Mouse (Mus musculus) intestine, postnatal 0 days (tissue): Measurements from ENCODE around the gene Pip5k1b. TPM values are rescaled to one million over a fixed set of nuclear protein-coding genes. Genes with fewer than 3 reads are reported as not detected.
A peak's percentile ranks its signal among the peaks of the same experiment; 100 is the strongest.

Experiments
- ATAC-seq: fragments of 200-750 bp; cut with Nextera tagmentation; 2 replicates; pipeline ENCODE4 v1.8.0; 2017; ENCODE audit warnings: mild to moderate bottlenecking, moderate TSS enrichment, moderate library complexity
- H3K27ac ChIP-seq: fragments of 300-500 bp; sonication (generic); 2 replicates; pipeline ENCODE4 v1.5.1; 2014; ENCODE audit warnings: mild to moderate bottlenecking, low read depth, low read length, moderate library complexity
- H3K27me3 ChIP-seq: fragments of 300-500 bp; sonication (generic); replicated peaks from 2 replicates; pipeline ENCODE4 v1.6.1; 2014; ENCODE audit warnings: low read length, mixed read lengths; ENCODE audit not compliant: control insufficient read depth, insufficient read depth
- H3K36me3 ChIP-seq: fragments of 300-500 bp; sonication (generic); 2 replicates; pipeline ENCODE4 v1.6.1; 2014; ENCODE audit warnings: mild to moderate bottlenecking, moderate library complexity; ENCODE audit not compliant: control insufficient read depth, insufficient read depth
- H3K4me1 ChIP-seq: fragments of 300-500 bp; sonication (generic); replicated peaks from 2 replicates; pipeline ENCODE4 v1.6.1; 2014; ENCODE audit warnings: antibody characterized with exemption, low read length, mixed read lengths; ENCODE audit not compliant: control insufficient read depth, insufficient read depth
- H3K4me2 ChIP-seq: fragments of 300-500 bp; sonication (generic); replicated peaks from 2 replicates; pipeline ENCODE4 v1.6.1; 2014; ENCODE audit warnings: low read depth, mild to moderate bottlenecking, moderate library complexity
- H3K4me3 ChIP-seq: fragments of 300-500 bp; sonication (generic); 2 replicates; pipeline ENCODE4 v1.5.1; 2014; ENCODE audit warnings: low read depth, low read length
- H3K9ac ChIP-seq: fragments of 300-500 bp; sonication (generic); 2 replicates; pipeline ENCODE4 v1.6.1; 2014; ENCODE audit warnings: mild to moderate bottlenecking, low read depth, low read length
- H3K9me3 ChIP-seq: fragments of 300-500 bp; sonication (generic); 2 replicates; pipeline ENCODE4 v1.6.1; 2016; ENCODE audit warnings: mixed run types; ENCODE audit not compliant: control insufficient read depth
- CTCF ChIP-seq: sonication (generic); IDR thresholded peaks from 2 replicates; pipeline ENCODE4 v1.5.1; 2016; ENCODE audit warnings: low read depth, mild to moderate bottlenecking, control low read depth, antibody characterized with exemption, moderate library complexity
- WGBS: fragments of 180-500 bp; shearing (Covaris S2); extraction: QIAGEN DNeasy Blood & Tissue Kit; methylation state at CpG from one replicate; pipeline ENCODE4 v1.1.7; 2014; 5-methylcytosine and 5-hydroxymethylcytosine counted together
- polyA plus RNA-seq: library from polyadenylated mRNA; unstranded; fragments of >200 nt; fragmentation: Nextera tagmentation; extraction: Ambion mirVana; gene quantifications from 2 replicates; pipeline ENCODE4 v1.2.1, GENCODE M21; 2015

Pip5k1b gene
- polyA plus RNA-seq, 1 experiment from 2014 or later, result 29.4 TPM

- Histone ChIP-seq H3K4me1 (no peaks in the 10 kb centered on the region; the same call in none of the 2 replicates), H3K9me3 (no peaks in the 10 kb centered on the region), H3K27me3 (no peaks in the 10 kb centered on the region), H3K27ac (no peak overlapping the region), H3K9ac (no peak overlapping the region), H3K4me2 (no peak overlapping the region), H3K36me3 (no peaks in the 10 kb centered on the region), H3K4me3 (no peak overlapping the region)
- 86% methylated on average over 10 of the region's 10 CpGs for WGBS
- no peak for TF ChIP-seq CTCF
- no peak for ATAC-seq
These were observed 52.8 kb downstream of the Pip5k1b start for GRCm38 (mm10) chr19:24502736-24503421.

- Histone ChIP-seq H3K9me3 (no peaks in the 10 kb centered on the region), H3K4me2 (no peak overlapping the region), H3K27ac (no peak overlapping the region), H3K36me3 (no peaks in the 10 kb centered on the region), H3K27me3 (no peaks in the 10 kb centered on the region), H3K4me1 (peaks cover 4% of the 10 kb centered on the region; the same call in 1 of the 2 replicates), H3K9ac (no peak overlapping the region), H3K4me3 (no peak overlapping the region)
- TF ChIP-seq CTCF, result no peak
- no peak for ATAC-seq
These were observed 54.1 kb downstream of the Pip5k1b start for GRCm38 (mm10) chr19:24501525-24501924.

- 0 out of 2 replicates have a peak, but pooled peaks have one; percentile 38 for ATAC-seq
These were observed 55.2 kb downstream of the Pip5k1b start for GRCm38 (mm10) chr19:24500431-24500830.

GRCm38 (mm10) chr19:24499291-24499690 is 56.4 kb downstream of the Pip5k1b start:
- no peak for ATAC-seq
- Histone ChIP-seq H3K4me2 (no peak overlapping the region), H3K9me3 (no peaks in the 10 kb centered on the region), H3K27ac (no peak overlapping the region), H3K36me3 (no peaks in the 10 kb centered on the region), H3K27me3 (no peaks in the 10 kb centered on the region), H3K4me1 (peaks cover 4% of the 10 kb centered on the region), H3K9ac (no peak overlapping the region), H3K4me3 (no peak overlapping the region)
- TF ChIP-seq CTCF, result no peak
- 71% methylated on average over 3 of the region's 3 CpGs for WGBS

More at GRCm38 (mm10) chr19:24500431-24500830, 55.2 kb downstream of the Pip5k1b start:
- no peak for TF ChIP-seq CTCF
- Histone ChIP-seq H3K4me3 (no peak overlapping the region), H3K27me3 (no peaks in the 10 kb centered on the region), H3K4me2 (no peak overlapping the region), H3K4me1 (peaks cover 4% of the 10 kb centered on the region; the same call in 1 of the 2 replicates), H3K9me3 (no peaks in the 10 kb centered on the region), H3K36me3 (no peaks in the 10 kb centered on the region), H3K27ac (no peak overlapping the region), H3K9ac (no peak overlapping the region)
- WGBS, result 75% methylated on average over 5 of the region's 5 CpGs

- WGBS, result 70% methylated on average over 4 of the region's 4 CpGs
These were observed 61.8 kb downstream of the Pip5k1b start for GRCm38 (mm10) chr19:24493887-24494286.

GRCm38 (mm10) chr19:24491824-24492223 is 63.8 kb downstream of the Pip5k1b start:
- no peaks in the 10 kb centered on the region for H3K27me3 ChIP-seq
- H3K4me1 ChIP-seq, result peaks cover 5% of the 10 kb centered on the region; the same call in 1 of the 2 replicates
- no peak overlapping the region for H3K4me3 ChIP-seq
- H3K9me3 ChIP-seq, result no peaks in the 10 kb centered on the region
- H3K36me3 ChIP-seq, result no peaks in the 10 kb centered on the region
- H3K27ac ChIP-seq, result no peak overlapping the region
- no peak overlapping the region for H3K4me2 ChIP-seq
- no peak for ATAC-seq
- 76% methylated on average over 3 of the region's 3 CpGs for WGBS
- no peak overlapping the region for H3K9ac ChIP-seq
- TF ChIP-seq CTCF, result no peak

More at GRCm38 (mm10) chr19:24493887-24494286, 61.8 kb downstream of the Pip5k1b start:
- H3K4me2 ChIP-seq, result no peak overlapping the region
- peaks cover 4% of the 10 kb centered on the region for H3K4me1 ChIP-seq
- H3K27ac ChIP-seq, result no peak overlapping the region
- no peak for ATAC-seq
- H3K36me3 ChIP-seq, result no peaks in the 10 kb centered on the region
- H3K9me3 ChIP-seq, result no peaks in the 10 kb centered on the region
- no peak overlapping the region for H3K4me3 ChIP-seq
- TF ChIP-seq CTCF, result no peak
- H3K9ac ChIP-seq, result no peak overlapping the region
- no peaks in the 10 kb centered on the region for H3K27me3 ChIP-seq
